Mouse (Mus musculus) embryonic facial prominence, embryonic 13.5 days (tissue): ENCODE data around the gene Igf2r. TPM values are rescaled to one million over a fixed set of nuclear protein-coding genes. Genes with fewer than 3 reads are reported as not detected.
A peak's percentile ranks its signal among the peaks of the same experiment; 100 is the strongest.

ENCODE experiments used
- ATAC-seq: fragments of 200-750 bp; cut with Nextera tagmentation; 2 replicates; pipeline ENCODE4 v1.8.0; 2017; ENCODE audit warnings: low read depth; ENCODE audit not compliant: insufficient number of reproducible peaks, insufficient read depth, low FRiP score, low TSS enrichment
- H3K27ac ChIP-seq: fragments of 300-500 bp; sonication (generic); 2 replicates; pipeline ENCODE4 v1.5.1; 2015; ENCODE audit warnings: moderate library complexity, mild to moderate bottlenecking, inconsistent platforms
- H3K27me3 ChIP-seq: fragments of 300-500 bp; sonication (generic); 2 replicates; pipeline ENCODE4 v1.6.1; 2015; ENCODE audit warnings: mild to moderate bottlenecking, inconsistent platforms
- H3K36me3 ChIP-seq: fragments of 300-500 bp; sonication (generic); 2 replicates; pipeline ENCODE4 v1.6.1; 2015; ENCODE audit warnings: mild to moderate bottlenecking, inconsistent platforms
- H3K4me1 ChIP-seq: fragments of 300-500 bp; sonication (generic); 2 replicates; pipeline ENCODE4 v1.6.1; 2015; ENCODE audit warnings: inconsistent platforms
- H3K4me2 ChIP-seq: fragments of 300-500 bp; sonication (generic); 2 replicates; pipeline ENCODE4 v1.6.1; 2015; ENCODE audit warnings: moderate library complexity, mild to moderate bottlenecking, inconsistent platforms
- H3K4me3 ChIP-seq: fragments of 300-500 bp; sonication (generic); 2 replicates; pipeline ENCODE4 v1.5.1; 2015; ENCODE audit warnings: mild to moderate bottlenecking, inconsistent platforms
- H3K9ac ChIP-seq: fragments of 300-500 bp; sonication (generic); 2 replicates; pipeline ENCODE4 v1.6.1; 2015; ENCODE audit warnings: mild to moderate bottlenecking, inconsistent platforms
- H3K9me3 ChIP-seq: fragments of 300-500 bp; sonication (generic); 2 replicates; pipeline ENCODE4 v1.6.1; 2016; ENCODE audit warnings: inconsistent platforms
- WGBS: fragments of 180-500 bp; shearing (Covaris S2); methylation state at CpG from one replicate; pipeline ENCODE4 v1.1.7; 2015; ENCODE audit warnings: mixed read lengths; 5-methylcytosine and 5-hydroxymethylcytosine counted together
- polyA plus RNA-seq: library from polyadenylated mRNA; unstranded; fragments of >200 nt; fragmentation: Nextera tagmentation; extraction: Ambion mirVana; gene quantifications from 2 replicates; pipeline ENCODE4 v1.2.1, GENCODE M21; 2015

Gene Igf2r
- polyA plus RNA-seq, 1 experiment from 2014 or later: 27.9 TPM

DNA sequence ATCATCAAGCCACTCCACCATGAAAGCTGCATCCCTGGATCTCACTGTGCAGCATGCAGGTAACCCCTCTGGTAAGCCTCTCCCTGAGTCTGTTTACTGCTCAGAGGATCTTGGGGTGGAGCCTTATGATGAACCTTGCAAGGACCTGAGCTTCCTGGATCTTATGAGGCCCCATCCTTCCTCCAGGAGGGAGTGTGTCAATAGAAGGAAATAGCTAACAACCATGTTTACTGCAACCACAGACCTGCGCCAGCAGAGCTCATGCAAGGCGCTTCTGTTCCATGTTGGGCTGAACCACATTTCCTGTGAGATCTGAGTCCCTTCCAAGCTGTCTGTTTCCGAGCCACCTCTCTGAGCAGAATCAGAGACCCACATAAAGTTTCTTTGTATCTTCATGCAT, 10.0 kb upstream of the Igf2r start:
- no peak for ATAC-seq
- Histone ChIP-seq H3K4me2 (no peak overlapping the region), H3K4me3 (no peak overlapping the region), H3K9me3 (no peaks in the 10 kb centered on the region), H3K36me3 (peaks cover 13% of the 10 kb centered on the region), H3K27ac (peak overlapping the region; percentile 95), H3K4me1 (peaks cover 55% of the 10 kb centered on the region), H3K9ac (no peak overlapping the region), H3K27me3 (no peaks in the 10 kb centered on the region)
- WGBS: 58% methylated on average over 3 of the region's 3 CpGs

DNA sequence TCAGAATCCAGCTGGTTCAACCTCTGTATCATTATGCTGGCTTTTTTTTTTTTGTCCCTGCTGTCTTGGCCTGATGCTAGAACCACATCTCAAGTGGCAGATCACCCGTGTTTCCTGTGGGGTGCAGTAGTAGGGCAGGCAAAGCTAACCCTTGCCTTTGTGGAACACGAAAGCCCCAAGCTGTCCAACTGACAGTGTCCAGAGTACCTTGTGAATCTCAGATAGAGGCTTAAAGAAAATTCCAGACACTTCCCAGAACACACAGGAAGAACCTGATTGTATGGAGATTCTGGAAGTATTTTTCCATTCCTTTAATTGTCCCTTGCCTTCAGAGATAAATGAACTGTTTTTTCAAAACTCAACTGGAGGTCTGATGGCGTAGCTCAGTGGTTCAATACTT, 4.5 kb upstream of the Igf2r start:
- H3K27ac ChIP-seq: no peak overlapping the region
- 70% methylated on average over 3 of the region's 3 CpGs for WGBS
- H3K36me3 ChIP-seq: peaks cover 37% of the 10 kb centered on the region
- no peaks in the 10 kb centered on the region for H3K9me3 ChIP-seq
- H3K4me1 ChIP-seq: peaks cover 9% of the 10 kb centered on the region
- no peak overlapping the region for H3K9ac ChIP-seq
- no peak for ATAC-seq
- no peak overlapping the region for H3K4me2 ChIP-seq
- no peak overlapping the region for H3K4me3 ChIP-seq
- no peaks in the 10 kb centered on the region for H3K27me3 ChIP-seq

DNA sequence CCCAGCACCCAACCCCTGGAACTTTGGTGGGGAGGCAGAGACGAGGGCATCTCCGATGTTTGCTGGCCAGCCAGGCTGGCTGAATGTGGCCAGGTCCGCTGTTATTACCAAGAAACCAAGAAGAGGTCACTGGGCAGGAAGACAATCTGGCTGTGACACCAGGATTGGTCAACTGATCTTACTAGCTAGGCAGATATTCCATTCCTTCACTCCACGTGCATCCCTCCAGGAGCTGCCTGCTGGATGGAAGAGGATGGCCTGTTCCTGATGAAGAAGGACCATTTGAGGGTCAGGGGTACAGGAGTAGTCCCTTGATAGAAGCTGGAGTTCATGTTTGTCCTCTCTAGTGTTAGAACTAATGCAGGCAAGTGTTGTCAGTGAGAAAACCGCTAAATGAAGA, 1.0 kb upstream of the Igf2r start:
- Histone ChIP-seq H3K9me3 (no peaks in the 10 kb centered on the region), H3K4me1 (peaks cover 28% of the 10 kb centered on the region), H3K4me3 (no peak overlapping the region), H3K36me3 (peaks cover 27% of the 10 kb centered on the region), H3K4me2 (no peak overlapping the region), H3K27me3 (no peaks in the 10 kb centered on the region), H3K27ac (no peak overlapping the region), H3K9ac (no peak overlapping the region)
- WGBS: 91% methylated on average over 5 of the region's 5 CpGs
- ATAC-seq: no peak

DNA sequence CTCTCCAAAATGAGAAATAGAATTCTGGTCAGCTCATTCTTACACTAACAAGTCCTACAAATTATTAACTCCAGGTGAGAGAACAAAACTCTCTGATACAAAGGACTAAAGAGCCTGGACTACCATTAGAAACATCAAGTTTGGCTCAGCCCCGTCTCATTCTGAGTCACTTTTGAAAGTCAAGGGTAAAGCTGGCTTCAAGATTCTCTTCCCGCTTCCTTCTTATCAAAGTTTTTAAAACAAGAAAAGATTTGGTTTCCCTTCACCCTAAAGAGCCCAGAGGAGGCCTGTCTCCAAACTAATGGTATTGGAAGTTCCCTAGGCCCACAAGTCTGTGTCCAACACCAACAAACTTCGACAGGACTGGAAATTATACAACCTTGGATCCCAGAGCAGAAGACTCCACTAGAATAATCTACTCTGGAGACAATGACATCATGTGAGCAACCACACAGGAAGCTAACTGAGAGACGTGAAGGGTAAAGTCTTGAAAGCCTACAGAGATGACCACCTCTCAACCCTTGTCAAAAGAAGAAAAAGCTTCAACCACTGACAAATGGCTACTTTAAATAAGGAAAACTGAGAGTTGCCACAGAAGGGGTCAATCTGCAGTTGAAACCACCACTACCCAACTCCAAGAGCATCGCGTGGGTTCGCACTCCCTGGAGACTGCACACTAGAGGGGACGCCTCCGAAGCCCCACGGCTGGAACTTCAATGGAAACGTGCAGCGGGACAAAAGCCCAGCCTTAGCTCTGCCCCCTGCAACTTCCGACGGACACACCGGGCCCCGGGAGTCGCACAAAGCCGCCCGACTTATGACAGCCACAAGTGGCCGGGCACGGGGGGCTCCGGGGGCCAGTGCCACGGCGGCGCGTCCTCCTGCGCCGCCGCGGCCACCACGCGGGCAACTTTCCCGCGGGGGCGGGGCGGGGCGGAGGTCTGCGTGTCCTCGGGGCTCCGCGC, 767 bp downstream of the Igf2r start:
- peak overlapping the region; percentile 81 for H3K27ac ChIP-seq
- H3K27me3 ChIP-seq: no peaks in the 10 kb centered on the region
- H3K36me3 ChIP-seq: peaks cover 37% of the 10 kb centered on the region
- ATAC-seq: no peak; the same call in 1 of the 2 replicates
- peak overlapping the region; percentile 92 for H3K9ac ChIP-seq
- H3K9me3 ChIP-seq: no peaks in the 10 kb centered on the region
- H3K4me3 ChIP-seq: peak overlapping the region; percentile 74
- WGBS: 13% methylated on average over 41 of the region's 41 CpGs
- H3K4me1 ChIP-seq: peaks cover 37% of the 10 kb centered on the region
- peak overlapping the region; percentile 61 for H3K4me2 ChIP-seq

DNA sequence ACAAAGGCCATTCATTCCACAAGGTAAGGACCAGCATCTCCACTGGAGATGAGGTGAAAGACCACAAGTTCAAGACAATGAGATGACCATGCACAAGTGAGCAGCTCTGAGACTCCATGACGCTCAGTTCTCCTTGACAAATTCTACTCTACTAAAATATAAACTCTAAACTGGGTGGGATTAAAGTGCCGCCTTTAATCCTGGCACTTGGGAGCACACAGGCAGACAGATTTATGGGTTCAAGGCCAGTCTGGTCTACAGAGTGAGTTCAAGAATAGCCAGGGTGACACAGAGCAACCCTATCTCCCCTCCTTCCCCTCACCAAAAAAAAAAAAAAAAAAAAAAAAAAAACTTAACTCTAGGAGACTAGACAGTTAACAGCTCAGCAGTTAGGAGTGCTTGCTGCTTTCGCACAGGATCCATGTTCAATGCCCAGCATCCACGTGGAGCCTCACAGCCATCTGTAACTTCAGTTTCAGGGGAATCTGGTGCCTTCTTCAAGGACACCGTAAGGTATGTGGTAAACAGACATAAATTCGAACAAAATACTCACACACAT, 2.1 kb downstream of the Igf2r start:
- 88% methylated on average over 6 of the region's 6 CpGs for WGBS
- Histone ChIP-seq H3K9ac (peak overlapping the region; percentile 92), H3K9me3 (no peaks in the 10 kb centered on the region), H3K4me3 (peak overlapping the region; percentile 74), H3K36me3 (peaks cover 41% of the 10 kb centered on the region), H3K27ac (peak overlapping the region; percentile 39; the same call in 1 of the 2 replicates), H3K4me1 (peaks cover 37% of the 10 kb centered on the region), H3K4me2 (peak overlapping the region; percentile 61), H3K27me3 (no peaks in the 10 kb centered on the region)
- ATAC-seq: no peak

DNA sequence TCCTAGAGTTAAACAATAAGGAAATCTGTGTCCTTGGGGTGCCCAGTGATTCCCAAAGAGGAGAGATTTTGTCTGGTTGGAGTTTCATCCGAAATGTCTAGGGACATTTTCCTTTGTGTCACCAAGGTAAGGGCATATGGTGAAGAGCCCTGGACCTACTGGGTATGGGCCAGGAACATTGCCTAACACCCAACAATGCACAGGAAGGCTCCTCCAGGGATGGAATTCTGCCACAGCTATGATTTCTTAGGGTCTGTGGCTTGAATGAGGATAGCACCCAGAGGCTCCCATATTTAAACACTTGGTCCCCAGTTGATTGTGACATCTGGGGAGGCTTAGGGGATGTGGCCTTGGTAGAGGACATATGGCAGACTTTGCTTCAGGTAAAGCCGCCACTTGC, 6.1 kb downstream of the Igf2r start:
- H3K27ac ChIP-seq: no peak overlapping the region
- H3K36me3 ChIP-seq: peaks cover 18% of the 10 kb centered on the region; the same call in 1 of the 2 replicates
- no peaks in the 10 kb centered on the region for H3K9me3 ChIP-seq
- H3K9ac ChIP-seq: no peak overlapping the region
- H3K4me1 ChIP-seq: peaks cover 59% of the 10 kb centered on the region
- ATAC-seq: no peak
- no peak overlapping the region for H3K4me2 ChIP-seq
- 94% methylated on average over 2 of the region's 2 CpGs for WGBS
- no peaks in the 10 kb centered on the region for H3K27me3 ChIP-seq
- H3K4me3 ChIP-seq: no peak overlapping the region

DNA sequence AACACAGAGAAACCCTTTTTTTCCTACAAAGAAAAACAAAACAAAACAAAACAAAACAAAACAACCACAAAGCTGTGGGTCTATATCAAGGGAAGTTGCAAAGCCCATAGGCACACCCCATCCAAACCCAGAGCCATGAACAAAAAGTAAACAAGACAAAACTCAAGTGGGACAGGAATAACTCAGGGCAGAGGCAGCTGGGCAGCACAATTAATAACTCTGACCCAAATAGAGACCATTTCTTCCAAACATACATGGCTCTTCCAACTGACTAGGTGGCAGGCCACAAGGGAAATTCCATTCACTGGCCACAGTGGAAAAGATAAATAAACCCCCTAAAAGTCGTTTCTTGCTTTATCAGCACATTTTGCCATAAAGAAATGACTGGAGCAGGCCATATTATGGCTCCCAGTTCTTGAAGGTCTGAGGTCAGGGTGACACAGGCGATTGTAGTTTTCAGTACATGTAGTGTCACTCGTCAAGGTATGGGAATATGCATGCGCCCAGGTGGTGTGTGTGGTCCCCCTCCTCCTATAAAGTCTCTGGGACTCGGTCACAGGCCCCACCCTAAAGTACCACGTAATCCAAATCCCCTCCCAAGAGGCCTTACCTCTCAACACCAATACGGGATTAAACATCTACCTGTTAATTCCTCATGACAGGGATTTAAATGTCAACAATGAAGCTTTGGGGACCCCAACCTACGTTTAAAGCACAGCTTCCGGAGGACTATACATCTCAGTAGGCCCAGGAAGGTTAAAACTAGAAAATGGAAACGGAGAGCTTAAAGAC, 8.9 kb downstream of the Igf2r start:
- no peak for ATAC-seq
- Histone ChIP-seq H3K4me1 (peaks cover 48% of the 10 kb centered on the region), H3K9ac (no peak overlapping the region), H3K4me2 (no peak overlapping the region), H3K36me3 (peaks cover 24% of the 10 kb centered on the region; the same call in 1 of the 2 replicates), H3K27ac (no peak overlapping the region), H3K27me3 (no peaks in the 10 kb centered on the region), H3K4me3 (no peak overlapping the region), H3K9me3 (no peaks in the 10 kb centered on the region)
- WGBS: 78% methylated on average over 10 of the region's 10 CpGs

DNA sequence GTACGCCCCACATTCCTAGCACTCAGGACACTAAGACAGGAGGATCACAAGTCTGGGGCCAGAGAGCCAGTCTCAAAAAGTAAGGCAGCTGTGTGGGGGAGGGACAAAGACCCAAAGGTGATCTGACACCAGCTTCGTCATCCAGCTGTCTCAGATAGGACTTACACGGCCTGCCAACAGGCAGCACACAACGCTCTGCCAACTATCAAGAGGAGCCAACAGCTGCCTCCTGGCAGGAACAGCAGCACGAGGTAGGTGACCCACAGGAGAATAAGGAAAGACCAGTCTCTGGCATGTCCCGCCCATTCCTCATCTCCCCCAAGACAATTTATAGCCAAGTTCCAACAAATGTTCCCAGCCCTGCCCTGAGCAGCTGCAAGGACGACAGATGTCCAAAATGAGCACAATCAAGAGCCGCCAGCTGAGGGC, 9.8 kb downstream of the Igf2r start:
- 68% methylated on average over 8 of the region's 8 CpGs for WGBS
- no peak overlapping the region for H3K27ac ChIP-seq
- no peaks in the 10 kb centered on the region for H3K9me3 ChIP-seq
- peaks cover 48% of the 10 kb centered on the region for H3K4me1 ChIP-seq
- H3K4me2 ChIP-seq: no peak overlapping the region
- ATAC-seq: no peak
- H3K27me3 ChIP-seq: no peaks in the 10 kb centered on the region
- no peak overlapping the region for H3K4me3 ChIP-seq
- peaks cover 21% of the 10 kb centered on the region; the same call in 1 of the 2 replicates for H3K36me3 ChIP-seq
- H3K9ac ChIP-seq: no peak overlapping the region

DNA sequence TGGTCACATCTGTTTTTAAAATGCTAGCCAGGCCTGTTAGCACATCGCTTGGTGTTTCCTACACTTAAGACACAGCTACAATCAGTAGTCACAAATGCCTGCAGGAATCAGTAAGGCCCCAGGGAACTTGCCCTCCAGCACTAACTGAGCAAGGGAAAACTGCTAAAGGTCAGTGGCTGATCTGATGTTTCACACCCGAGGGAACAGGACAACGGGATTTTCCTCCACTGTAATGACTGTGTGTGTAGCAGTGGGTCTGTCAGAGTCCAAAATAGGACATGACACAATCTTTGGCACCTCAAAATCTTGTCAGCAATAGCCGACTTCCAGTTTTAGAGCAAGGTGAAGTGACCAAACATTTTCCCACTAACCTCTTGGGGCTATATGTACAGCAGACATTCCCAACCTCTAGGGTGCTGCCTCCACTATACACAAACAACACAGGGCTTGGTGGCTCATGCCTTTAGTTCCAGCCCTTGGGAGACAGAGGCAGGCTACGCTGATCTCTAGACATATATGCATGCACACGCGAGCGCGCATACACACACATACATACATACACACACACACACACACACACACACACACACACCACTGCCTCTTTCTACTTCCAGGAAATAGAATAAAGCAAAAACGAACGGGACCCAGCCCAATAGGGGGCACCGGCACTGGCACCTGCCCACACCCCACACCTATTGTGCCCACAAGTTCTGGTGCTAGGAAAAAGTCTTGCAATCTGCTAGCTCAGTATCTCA, 10.6 kb downstream of the Igf2r start:
- Histone ChIP-seq H3K27ac (no peak overlapping the region), H3K4me1 (peaks cover 54% of the 10 kb centered on the region), H3K9me3 (no peaks in the 10 kb centered on the region), H3K36me3 (peaks cover 15% of the 10 kb centered on the region; the same call in 1 of the 2 replicates), H3K4me2 (no peak overlapping the region), H3K4me3 (no peak overlapping the region), H3K9ac (0 out of 2 replicates have a peak overlapping the region, but pooled peaks have one; percentile 33), H3K27me3 (no peaks in the 10 kb centered on the region)
- ATAC-seq: no peak
- WGBS: 85% methylated on average over 12 of the region's 12 CpGs

DNA sequence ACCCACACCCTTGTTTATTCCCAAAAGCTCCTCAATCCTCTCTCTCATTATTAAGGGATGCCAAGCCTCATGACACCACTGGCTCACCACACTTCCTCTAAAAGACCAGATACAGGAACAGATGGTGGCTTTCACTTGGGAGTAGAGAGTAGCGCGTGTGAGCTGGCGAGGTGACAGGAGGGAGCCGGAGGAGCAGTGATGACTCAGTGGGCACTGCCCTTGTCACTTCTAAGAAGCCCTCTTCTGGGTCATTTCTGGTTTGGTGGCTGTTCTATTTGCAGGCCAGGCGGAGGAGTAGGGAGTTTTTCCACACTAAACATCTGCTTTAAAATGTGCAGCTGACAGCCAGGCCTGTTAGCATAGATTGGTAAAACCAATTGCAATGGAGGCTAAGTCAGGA, 11.5 kb downstream of the Igf2r start:
- Histone ChIP-seq H3K27me3 (no peaks in the 10 kb centered on the region), H3K4me3 (no peak overlapping the region), H3K4me1 (peaks cover 56% of the 10 kb centered on the region), H3K36me3 (peaks cover 15% of the 10 kb centered on the region; the same call in 1 of the 2 replicates), H3K4me2 (no peak overlapping the region), H3K9ac (no peak overlapping the region), H3K9me3 (no peaks in the 10 kb centered on the region), H3K27ac (no peak overlapping the region)
- no peak for ATAC-seq
- WGBS: 77% methylated on average over 5 of the region's 5 CpGs

DNA sequence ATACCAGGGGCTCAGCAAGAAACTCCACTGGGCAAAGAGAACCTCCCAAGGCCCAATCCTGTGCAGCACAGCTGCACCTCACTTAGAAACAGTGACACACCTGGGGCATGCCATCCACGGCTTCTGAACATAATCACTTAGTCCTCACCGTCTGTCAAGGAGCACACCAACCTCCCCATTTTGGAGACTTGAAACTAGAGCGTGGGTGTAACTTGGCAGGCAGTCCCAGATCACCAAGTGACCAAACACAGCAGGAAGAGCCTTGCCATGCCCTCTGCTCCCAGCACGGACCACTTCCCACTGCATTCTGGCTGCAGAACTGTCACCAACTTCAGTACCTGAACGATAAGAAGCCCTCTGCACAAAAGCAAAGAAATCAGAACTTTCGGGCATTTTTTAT, 12.3 kb downstream of the Igf2r start:
- no peaks in the 10 kb centered on the region for H3K27me3 ChIP-seq
- H3K4me1 ChIP-seq: peaks cover 65% of the 10 kb centered on the region
- WGBS: 82% methylated on average over 6 of the region's 6 CpGs
- no peak overlapping the region for H3K9ac ChIP-seq
- H3K9me3 ChIP-seq: no peaks in the 10 kb centered on the region
- no peak overlapping the region for H3K27ac ChIP-seq
- H3K4me2 ChIP-seq: no peak overlapping the region
- no peak for ATAC-seq
- peaks cover 11% of the 10 kb centered on the region; the same call in 1 of the 2 replicates for H3K36me3 ChIP-seq
- no peak overlapping the region for H3K4me3 ChIP-seq
